Mouse (Mus musculus): ENCODE measurements at regions not wholly inside any gene's neighbourhood (a gene's known extent, or its start where the extent isn't known, plus 50 kb on each side); places are given as distances from the start of the nearest gene placed in this dataset.

GRCm38 (mm10) chr2:108158311-108158710, 867.9 kb downstream of the Kcna4 start:
- H3K27ac ChIP-seq (ENCODE audit: low read depth, low read length), result no peak overlapping the region
- no peak overlapping the region for H3K9ac ChIP-seq (ENCODE audit: low read length)
- no peak overlapping the region for H3K4me2 ChIP-seq (ENCODE audit: low read length)
- DNase-seq (ENCODE audit: low spot score) (no peak), ATAC-seq (no peak)
- H3K27me3 ChIP-seq (replicated peaks; ENCODE audit: control insufficient read depth, insufficient read depth, low read length), result no peaks in the 10 kb centered on the region
- no peak overlapping the region for H3K4me3 ChIP-seq (ENCODE audit: low read depth, low read length)
- H3K9me3 ChIP-seq (replicated peaks; ENCODE audit: control insufficient read depth, low read length), result no peaks in the 10 kb centered on the region
- H3K36me3 ChIP-seq (ENCODE audit: control insufficient read depth, insufficient read depth, low read length), result no peaks in the 10 kb centered on the region
- H3K4me1 ChIP-seq (ENCODE audit: control insufficient read depth, insufficient read depth, low read length), result no peaks in the 10 kb centered on the region

GRCm38 (mm10) chr2:108160865-108161264, 870.4 kb downstream of the Kcna4 start:
- no peak overlapping the region for H3K9ac ChIP-seq (ENCODE audit: low read length)
- no peak overlapping the region for H3K4me2 ChIP-seq (ENCODE audit: low read length)
- H3K27me3 ChIP-seq (replicated peaks; ENCODE audit: control insufficient read depth, insufficient read depth, low read length), result no peaks in the 10 kb centered on the region
- H3K4me3 ChIP-seq (ENCODE audit: low read depth, low read length), result no peak overlapping the region
- DNase-seq (ENCODE audit: low spot score) (no peak), ATAC-seq (no peak)
- H3K36me3 ChIP-seq (ENCODE audit: control insufficient read depth, insufficient read depth, low read length), result no peaks in the 10 kb centered on the region
- H3K4me1 ChIP-seq (ENCODE audit: control insufficient read depth, insufficient read depth, low read length), result no peaks in the 10 kb centered on the region
- WGBS, result 67% methylated on average over 3 of the region's 3 CpGs
- no peaks in the 10 kb centered on the region for H3K9me3 ChIP-seq (replicated peaks; ENCODE audit: control insufficient read depth, low read length)
- H3K27ac ChIP-seq (ENCODE audit: low read depth, low read length), result no peak overlapping the region

- H3K4me1 ChIP-seq (ENCODE audit: control insufficient read depth, insufficient read depth, low read length), result no peaks in the 10 kb centered on the region
- no peak for ATAC-seq
- WGBS, result 89% methylated on average over 1 of the region's 1 CpGs
Measured at GRCm38 (mm10) chr2:108165085-108165484, 874.6 kb downstream of the Kcna4 start.

More at GRCm38 (mm10) chr2:108165085-108165484, 874.6 kb downstream of the Kcna4 start:
- Histone ChIP-seq H3K27me3 (replicated peaks; ENCODE audit: control insufficient read depth, insufficient read depth, low read length) (no peaks in the 10 kb centered on the region), H3K4me2 (ENCODE audit: low read length) (no peak overlapping the region), H3K36me3 (ENCODE audit: control insufficient read depth, insufficient read depth, low read length) (no peaks in the 10 kb centered on the region), H3K27ac (ENCODE audit: low read depth, low read length) (no peak overlapping the region), H3K4me3 (ENCODE audit: low read depth, low read length) (no peak overlapping the region), H3K9ac (ENCODE audit: low read length) (no peak overlapping the region), H3K9me3 (replicated peaks; ENCODE audit: control insufficient read depth, low read length) (no peaks in the 10 kb centered on the region)
- DNase-seq (ENCODE audit: low spot score), result no peak

Measured in forebrain, embryonic 14.5 days (tissue).